Mouse (Mus musculus): ENCODE results near the gene Acot11.
"Not testable (repeated sequence)": the region's sequence is repeated elsewhere in the genome, so short reads cannot be mapped to it uniquely, and the experiment has no call there.

The Acot11 gene

GRCm38 (mm10) chr4:106776998-106777397 is 27.8 kb downstream of the Acot11 start:
- DNase-seq (ENCODE audit: low spot score) = peak; percentile 85

- not testable (repeated sequence) for DNase-seq (ENCODE audit: low spot score)
These were observed 29.0 kb downstream of the Acot11 start for GRCm38 (mm10) chr4:106775767-106776166.

GRCm38 (mm10) chr4:106772558-106772957 is 32.2 kb downstream of the Acot11 start:
- DNase-seq (ENCODE audit: low spot score) = no peak

- DNase-seq (ENCODE audit: low spot score) = no peak
These were observed 35.5 kb downstream of the Acot11 start for GRCm38 (mm10) chr4:106769306-106769705.

GRCm38 (mm10) chr4:106764166-106764565 is 40.6 kb downstream of the Acot11 start:
- no peak for DNase-seq (ENCODE audit: low spot score)

- DNase-seq (ENCODE audit: low spot score) = no peak
These were observed 53.1 kb downstream of the Acot11 start for GRCm38 (mm10) chr4:106751726-106752125.

- peak; percentile 85 for DNase-seq (ENCODE audit: low spot score)
These were observed 55.1 kb downstream of the Acot11 start for GRCm38 (mm10) chr4:106749699-106750098.

- DNase-seq (ENCODE audit: low spot score) = peak; percentile 18
These were observed 57.7 kb downstream of the Acot11 start for GRCm38 (mm10) chr4:106747001-106747580.

- no peak for DNase-seq (ENCODE audit: low spot score)
These were observed 58.9 kb downstream of the Acot11 start for GRCm38 (mm10) chr4:106745862-106746261.

GRCm38 (mm10) chr4:106737904-106738303 is 66.9 kb downstream of the Acot11 start:
- DNase-seq (ENCODE audit: low spot score) = no peak

GRCm38 (mm10) chr4:106736884-106737283 is 67.9 kb downstream of the Acot11 start:
- not testable (repeated sequence) for DNase-seq (ENCODE audit: low spot score)

- no peak for DNase-seq (ENCODE audit: low spot score)
These were observed 71.2 kb downstream of the Acot11 start, which contains the start of gene Fam151a for GRCm38 (mm10) chr4:106733636-106734035. TSS of gene Fam151a (plus strand) at chr4:106733889.

- no peak for DNase-seq (ENCODE audit: low spot score)
These were observed 74.0 kb downstream of the Acot11 start, which contains the start of gene Mroh7 for GRCm38 (mm10) chr4:106730814-106731213. TSS of gene Mroh7 (minus strand) at chr4:106730925.

- DNase-seq (ENCODE audit: low spot score) = no peak
These were observed 84.2 kb downstream of the Acot11 start for GRCm38 (mm10) chr4:106720631-106721030.

GRCm38 (mm10) chr4:106713622-106714021 is 91.2 kb downstream of the Acot11 start:
- DNase-seq (ENCODE audit: low spot score) = no peak

GRCm38 (mm10) chr4:106708408-106708807 is 96.4 kb downstream of the Acot11 start:
- DNase-seq (ENCODE audit: low spot score) = peak; percentile 88

GRCm38 (mm10) chr4:106707957-106708356 is 96.8 kb downstream of the Acot11 start:
- no peak for DNase-seq (ENCODE audit: low spot score)

- peak; percentile 21 for DNase-seq (ENCODE audit: low spot score)
These were observed 99.6 kb downstream of the Acot11 start for GRCm38 (mm10) chr4:106705096-106705665.

- DNase-seq (ENCODE audit: low spot score) = no peak
These were observed 100.4 kb downstream of the Acot11 start for GRCm38 (mm10) chr4:106704416-106704815.

GRCm38 (mm10) chr4:106703956-106704355 is 100.8 kb downstream of the Acot11 start:
- no peak for DNase-seq (ENCODE audit: low spot score)

- no peak for DNase-seq (ENCODE audit: low spot score)
These were observed 104.0 kb downstream of the Acot11 start for GRCm38 (mm10) chr4:106700798-106701197.

- DNase-seq (ENCODE audit: low spot score) = peak; percentile 79
These were observed 104.8 kb downstream of the Acot11 start for GRCm38 (mm10) chr4:106699989-106700388.

All from embryo, embryonic 10.5 days (tissue).